Mouse (Mus musculus): Measurements from ENCODE around the gene Rnf217. TPM values are rescaled to one million over a fixed set of nuclear protein-coding genes. Genes with fewer than 3 reads are reported as not detected.
A peak's percentile ranks its signal among the peaks of the same experiment; 100 is the strongest.

Gene Rnf217
- polyA plus RNA-seq, 1 experiment from 2014 or later = 2.4 TPM

GRCm38 (mm10) chr10:31463044-31463443 lies 145.9 kb downstream of the Rnf217 start:
- DNase-seq (no peak), ATAC-seq (ENCODE audit: insufficient read depth) (no peak)
- Histone ChIP-seq H3K27ac (ENCODE audit: low read depth) (no peak overlapping the region), H3K27me3 (ENCODE audit: insufficient read depth, low read length) (no peaks in the 10 kb centered on the region), H3K4me2 (no peak overlapping the region), H3K36me3 (ENCODE audit: insufficient read depth) (no peaks in the 10 kb centered on the region), H3K9me3 (ENCODE audit: low read depth, low read length) (no peaks in the 10 kb centered on the region), H3K9ac (no peak overlapping the region), H3K4me3 (ENCODE audit: low read depth, low read length) (no peak overlapping the region), H3K4me1 (ENCODE audit: insufficient read depth) (no peaks in the 10 kb centered on the region)
- 94% methylated on average over 2 of the region's 2 CpGs for whole genome bisulfite sequencing
- no peak for TF ChIP-seq CTCF (IDR thresholded peaks at IDR 0.05; ENCODE audit: low read depth)

GRCm38 (mm10) chr10:31456806-31457205 lies 152.2 kb downstream of the Rnf217 start:
- Histone ChIP-seq H3K27ac (ENCODE audit: low read depth) (no peak overlapping the region), H3K4me1 (ENCODE audit: insufficient read depth) (no peaks in the 10 kb centered on the region), H3K9ac (no peak overlapping the region), H3K36me3 (ENCODE audit: insufficient read depth) (no peaks in the 10 kb centered on the region), H3K4me3 (ENCODE audit: low read depth, low read length) (no peak overlapping the region), H3K9me3 (ENCODE audit: low read depth, low read length) (no peaks in the 10 kb centered on the region), H3K27me3 (ENCODE audit: insufficient read depth, low read length) (no peaks in the 10 kb centered on the region), H3K4me2 (no peak overlapping the region)
- TF ChIP-seq CTCF (IDR thresholded peaks at IDR 0.05; ENCODE audit: low read depth) = no peak
- no peak for ATAC-seq (ENCODE audit: insufficient read depth)
- DNase-seq = no peak
- WGBS = 45% methylated on average over 1 of the region's 1 CpGs

GRCm38 (mm10) chr10:31447083-31447482 lies 161.9 kb downstream of the Rnf217 start:
- no peak for TF ChIP-seq CTCF (IDR thresholded peaks at IDR 0.05; ENCODE audit: low read depth)
- no peaks in the 10 kb centered on the region for H3K4me1 ChIP-seq (ENCODE audit: insufficient read depth)
- no peaks in the 10 kb centered on the region for H3K9me3 ChIP-seq (ENCODE audit: low read depth, low read length)
- no peak for ATAC-seq (ENCODE audit: insufficient read depth)
- no peak overlapping the region for H3K4me3 ChIP-seq (ENCODE audit: low read depth, low read length)
- 19% methylated on average over 1 of the region's 1 CpGs for WGBS
- no peak overlapping the region for H3K4me2 ChIP-seq
- no peaks in the 10 kb centered on the region for H3K27me3 ChIP-seq (ENCODE audit: insufficient read depth, low read length)
- H3K36me3 ChIP-seq (ENCODE audit: insufficient read depth) = no peaks in the 10 kb centered on the region
- H3K27ac ChIP-seq (ENCODE audit: low read depth) = no peak overlapping the region
- DNase-seq = peak; percentile 9
- H3K9ac ChIP-seq = no peak overlapping the region

GRCm38 (mm10) chr10:31445291-31446124 lies 163.5 kb downstream of the Rnf217 start, which contains the start of gene Tpd52l1:
TSS of gene Tpd52l1 (minus strand) at chr10:31445958.
- no peaks in the 10 kb centered on the region for H3K36me3 ChIP-seq (ENCODE audit: insufficient read depth)
- DNase-seq = peak; percentile 92
- TF ChIP-seq CTCF (IDR thresholded peaks at IDR 0.05; ENCODE audit: low read depth) = peak; percentile 95
- H3K27me3 ChIP-seq (ENCODE audit: insufficient read depth, low read length) = no peaks in the 10 kb centered on the region
- ATAC-seq (ENCODE audit: insufficient read depth) = peak; percentile 99
- no peak within 1 kb of the TSS for H3K27ac ChIP-seq (ENCODE audit: low read depth)
- peak within 1 kb of the TSS; percentile 56 for H3K9ac ChIP-seq
- WGBS = 1% methylated on average over 59 of the region's 59 CpGs
- no peaks in the 10 kb centered on the region for H3K9me3 ChIP-seq (ENCODE audit: low read depth, low read length)
- H3K4me1 ChIP-seq (ENCODE audit: insufficient read depth) = no peaks in the 10 kb centered on the region
- peak within 1 kb of the TSS; percentile 80 for H3K4me2 ChIP-seq
- H3K4me3 ChIP-seq (ENCODE audit: low read depth, low read length) = peak within 1 kb of the TSS; percentile 55

GRCm38 (mm10) chr10:31444206-31444605 lies 164.8 kb downstream of the Rnf217 start:
- no peaks in the 10 kb centered on the region for H3K9me3 ChIP-seq (ENCODE audit: low read depth, low read length)
- no peak for DNase-seq
- H3K9ac ChIP-seq = no peak overlapping the region
- H3K4me2 ChIP-seq = no peak overlapping the region
- ATAC-seq (ENCODE audit: insufficient read depth) = no peak
- H3K4me3 ChIP-seq (ENCODE audit: low read depth, low read length) = no peak overlapping the region
- no peak for TF ChIP-seq CTCF (IDR thresholded peaks at IDR 0.05; ENCODE audit: low read depth)
- no peak overlapping the region for H3K27ac ChIP-seq (ENCODE audit: low read depth)
- no peaks in the 10 kb centered on the region for H3K27me3 ChIP-seq (ENCODE audit: insufficient read depth, low read length)
- no peaks in the 10 kb centered on the region for H3K4me1 ChIP-seq (ENCODE audit: insufficient read depth)
- WGBS = 76% methylated on average over 7 of the region's 7 CpGs
- no peaks in the 10 kb centered on the region for H3K36me3 ChIP-seq (ENCODE audit: insufficient read depth)

Other genes starting within 250 kb of the Rnf217 start
- 25.6 and 27.7 TPM in 2 replicates for gene Tpd52l1, start 163.2 kb downstream of the Rnf217 start, polyA plus RNA-seq (2014; fragmentation: Nextera tagmentation; extraction: Ambion mirVana)

All from lung, embryonic 14.5 days (tissue).